Mouse (Mus musculus): ENCODE measurements around the gene Hspa1l. TPM values are rescaled to one million over a fixed set of nuclear protein-coding genes. Genes with fewer than 3 reads are reported as not detected.
"Not testable (repeated sequence)": the region's sequence is repeated elsewhere in the genome, so short reads cannot be mapped to it uniquely, and the experiment has no call there.

The Hspa1l gene
- polyA plus RNA-seq (2015; fragmentation: Nextera tagmentation; extraction: Ambion mirVana): 3.1 and 4.2 TPM in 2 replicates

DNA sequence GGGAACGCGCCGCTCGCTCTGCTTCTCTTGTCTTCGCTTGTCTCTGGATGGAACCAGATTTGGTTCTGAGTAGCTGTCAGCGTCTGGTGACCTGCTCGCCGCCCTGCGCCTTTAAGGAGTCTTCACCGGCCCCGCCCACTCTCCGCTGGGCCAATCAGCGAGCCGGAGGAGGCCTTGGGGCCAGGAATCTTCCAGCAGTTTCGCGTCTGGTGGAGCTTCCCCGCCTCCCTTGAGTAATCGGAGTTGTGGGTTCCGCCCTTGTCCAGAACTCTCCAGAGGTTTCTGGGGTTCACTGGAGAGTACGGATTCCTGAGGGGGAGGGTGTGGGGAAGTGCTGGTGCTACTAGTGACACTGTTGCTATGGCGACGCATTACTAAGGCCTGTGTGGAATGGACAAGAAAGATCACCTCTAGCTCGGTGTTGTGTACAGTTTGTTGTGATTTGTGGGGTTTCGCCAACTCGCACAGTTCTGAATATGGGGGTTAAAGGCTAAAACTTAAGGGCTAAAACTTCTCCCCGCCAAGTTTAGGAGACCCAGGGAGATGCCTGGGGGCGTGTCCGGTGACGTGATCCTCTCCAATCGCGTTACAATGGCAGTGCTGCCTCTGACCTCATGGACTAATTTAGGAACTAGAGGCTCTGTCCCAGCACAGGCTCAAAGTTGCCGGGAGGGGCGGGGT lies at the start of gene Hspa1l, which contains the start of gene Hspa1a:
TSS of gene Hspa1l (plus strand) at position 635 of the 681 bp plus-strand sequence.
TSS of gene Hspa1a (minus strand) at position 88 of the 681 bp plus-strand sequence.
- peak within 1 kb of the TSS; percentile 61 for H3K9ac ChIP-seq (ENCODE audit: low read length)
- ATAC-seq (replicated peaks; ENCODE audit: extremely low read depth, insufficient read depth, low FRiP score): peak; percentile 93
- peak within 1 kb of the TSS; percentile 63 for H3K4me2 ChIP-seq (ENCODE audit: low read depth, low read length)
- not testable (repeated sequence) for H3K36me3 ChIP-seq (ENCODE audit: control insufficient read depth, insufficient read depth); H3K4me1 ChIP-seq (ENCODE audit: control insufficient read depth, insufficient read depth, low read length); H3K9me3 ChIP-seq (replicated peaks; ENCODE audit: control insufficient read depth, low read length)
- peaks cover 15% of the 10 kb centered on the region for H3K27me3 ChIP-seq (ENCODE audit: control insufficient read depth, insufficient read depth, low read length)
- under 1% methylated on average over 29 of the region's 33 CpGs for WGBS
- peak within 1 kb of the TSS; percentile 53 for H3K4me3 ChIP-seq (ENCODE audit: low read length)
- H3K27ac ChIP-seq (ENCODE audit: low read length): peak within 1 kb of the TSS; percentile 71

DNA sequence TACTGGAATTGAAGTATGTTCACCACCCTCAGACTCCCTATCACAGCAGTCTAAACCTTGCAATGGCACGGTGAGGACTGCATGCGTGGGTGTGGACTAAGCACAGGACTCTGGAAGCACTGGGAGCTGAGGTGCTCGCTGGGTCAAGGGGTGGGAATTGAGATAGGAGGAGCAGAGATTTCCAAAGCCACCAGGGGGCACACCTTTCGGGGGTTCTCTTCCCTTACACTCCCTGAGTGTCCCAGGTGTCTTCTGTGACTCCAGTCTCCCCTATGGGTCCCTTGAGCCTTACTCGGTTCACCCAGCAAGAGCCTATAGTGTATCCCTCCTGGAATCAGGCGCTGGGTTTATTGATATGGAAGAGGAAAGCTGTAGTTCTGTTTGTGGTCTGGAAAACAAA lies 49.6 kb upstream of the Hspa1l start:
- Histone ChIP-seq H3K27me3 (ENCODE audit: control insufficient read depth, insufficient read depth, low read length) (no peaks in the 10 kb centered on the region), H3K9ac (ENCODE audit: low read length) (no peak overlapping the region), H3K9me3 (replicated peaks; ENCODE audit: control insufficient read depth, low read length) (no peaks in the 10 kb centered on the region), H3K4me2 (ENCODE audit: low read depth, low read length) (no peak overlapping the region), H3K4me3 (ENCODE audit: low read length) (no peak overlapping the region), H3K4me1 (ENCODE audit: control insufficient read depth, insufficient read depth, low read length) (no peaks in the 10 kb centered on the region), H3K36me3 (ENCODE audit: control insufficient read depth, insufficient read depth) (no peaks in the 10 kb centered on the region), H3K27ac (ENCODE audit: low read length) (no peak overlapping the region)
- no peak for ATAC-seq (replicated peaks; ENCODE audit: extremely low read depth, insufficient read depth, low FRiP score)
- 43% methylated on average over 6 of the region's 6 CpGs for WGBS

DNA sequence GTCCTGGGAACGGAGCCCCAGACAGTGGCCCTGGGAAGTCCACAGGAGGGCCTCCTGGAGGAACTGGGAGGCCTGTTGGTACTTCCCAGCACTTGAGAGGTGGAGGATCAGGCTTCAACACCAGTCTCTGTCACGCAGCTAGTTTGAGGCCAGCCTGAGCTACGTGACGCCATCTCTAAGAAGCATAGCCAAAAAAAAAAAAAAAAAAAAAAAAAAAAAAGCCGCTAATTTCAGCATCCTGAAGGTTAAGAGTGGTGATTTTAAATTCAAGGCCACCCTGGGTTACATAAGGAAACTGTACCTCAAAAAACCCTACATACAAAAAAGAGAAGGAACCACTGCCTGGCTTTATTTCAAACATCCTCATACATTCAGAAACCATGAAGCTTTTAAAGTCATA lies 48.2 kb upstream of the Hspa1l start:
- H3K4me3 ChIP-seq (ENCODE audit: low read length): no peak overlapping the region
- no peak overlapping the region for H3K4me2 ChIP-seq (ENCODE audit: low read depth, low read length)
- ATAC-seq (replicated peaks; ENCODE audit: extremely low read depth, insufficient read depth, low FRiP score): no peak
- no peaks in the 10 kb centered on the region for H3K9me3 ChIP-seq (replicated peaks; ENCODE audit: control insufficient read depth, low read length)
- no peaks in the 10 kb centered on the region for H3K27me3 ChIP-seq (ENCODE audit: control insufficient read depth, insufficient read depth, low read length)
- H3K27ac ChIP-seq (ENCODE audit: low read length): no peak overlapping the region
- no peaks in the 10 kb centered on the region for H3K4me1 ChIP-seq (ENCODE audit: control insufficient read depth, insufficient read depth, low read length)
- H3K36me3 ChIP-seq (ENCODE audit: control insufficient read depth, insufficient read depth): no peaks in the 10 kb centered on the region
- no peak overlapping the region for H3K9ac ChIP-seq (ENCODE audit: low read length)
- WGBS: 61% methylated on average over 5 of the region's 5 CpGs

DNA sequence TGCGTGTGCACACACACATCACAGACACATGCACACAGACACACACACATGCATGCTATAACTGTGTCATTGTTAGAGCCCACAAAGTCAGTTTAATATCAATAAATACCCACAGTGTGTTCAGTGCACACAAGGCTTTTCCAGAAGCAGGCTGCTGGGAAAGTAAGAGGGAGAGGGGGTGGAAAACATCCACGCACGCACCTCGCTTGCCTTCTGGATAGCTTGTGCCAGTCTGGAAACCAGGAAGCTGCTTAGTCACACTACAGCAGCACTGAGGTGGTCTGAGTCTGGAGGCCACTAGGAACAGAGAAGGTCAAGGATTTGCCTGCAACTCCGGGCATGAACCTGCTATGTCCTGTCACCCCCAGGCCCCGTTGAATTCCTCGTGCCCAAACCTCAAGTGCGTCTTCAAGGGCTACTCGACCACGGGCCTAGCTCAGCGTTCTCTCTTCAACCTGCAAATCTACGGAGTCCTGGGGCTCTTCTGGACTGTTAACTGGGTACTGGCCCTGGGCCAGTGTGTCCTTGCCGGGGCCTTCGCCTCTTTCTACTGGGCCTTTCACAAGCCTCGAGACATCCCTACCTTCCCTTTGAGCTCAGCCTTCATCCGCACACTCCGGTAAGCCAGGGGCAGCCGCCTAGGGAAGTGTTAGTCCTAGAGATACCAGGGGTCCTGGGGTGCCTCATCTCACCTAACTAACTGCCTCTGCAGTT lies 45.0 kb upstream of the Hspa1l start:
- H3K36me3 ChIP-seq (ENCODE audit: control insufficient read depth, insufficient read depth): no peaks in the 10 kb centered on the region
- H3K9me3 ChIP-seq (replicated peaks; ENCODE audit: control insufficient read depth, low read length): no peaks in the 10 kb centered on the region
- 0 out of 2 replicates have a peak, but pooled peaks cover 7% of the 10 kb centered on the region for H3K4me1 ChIP-seq (ENCODE audit: control insufficient read depth, insufficient read depth, low read length)
- no peak for ATAC-seq (replicated peaks; ENCODE audit: extremely low read depth, insufficient read depth, low FRiP score)
- H3K4me3 ChIP-seq (ENCODE audit: low read length): no peak overlapping the region
- no peak overlapping the region for H3K4me2 ChIP-seq (ENCODE audit: low read depth, low read length)
- H3K27me3 ChIP-seq (ENCODE audit: control insufficient read depth, insufficient read depth, low read length): no peaks in the 10 kb centered on the region
- H3K9ac ChIP-seq (ENCODE audit: low read length): no peak overlapping the region
- no peak overlapping the region for H3K27ac ChIP-seq (ENCODE audit: low read length)
- WGBS: 79% methylated on average over 18 of the region's 18 CpGs

DNA sequence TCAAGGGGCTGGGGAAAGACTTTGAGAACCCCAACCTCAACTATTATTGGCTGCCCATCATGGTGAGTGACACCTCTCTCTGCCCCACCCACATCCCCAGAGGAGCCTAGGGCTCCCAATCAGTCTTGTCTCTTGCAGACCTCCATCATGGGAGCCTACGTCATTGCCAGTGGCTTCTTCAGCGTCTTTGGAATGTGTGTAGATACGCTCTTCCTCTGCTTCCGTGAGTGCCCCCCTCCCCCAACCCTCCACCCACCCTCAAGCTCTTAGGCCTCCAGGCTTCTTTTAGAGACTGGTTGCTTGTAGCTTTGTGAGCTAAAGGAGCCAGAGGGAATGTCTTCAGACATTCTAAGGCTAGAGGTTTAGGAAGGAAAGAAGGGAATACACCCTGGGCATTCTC lies 43.7 kb upstream of the Hspa1l start:
- Histone ChIP-seq H3K4me1 (ENCODE audit: control insufficient read depth, insufficient read depth, low read length) (0 out of 2 replicates have a peak, but pooled peaks cover 7% of the 10 kb centered on the region), H3K9me3 (replicated peaks; ENCODE audit: control insufficient read depth, low read length) (no peaks in the 10 kb centered on the region), H3K4me3 (ENCODE audit: low read length) (no peak overlapping the region), H3K4me2 (ENCODE audit: low read depth, low read length) (no peak overlapping the region), H3K27me3 (ENCODE audit: control insufficient read depth, insufficient read depth, low read length) (no peaks in the 10 kb centered on the region), H3K36me3 (ENCODE audit: control insufficient read depth, insufficient read depth) (no peaks in the 10 kb centered on the region), H3K9ac (ENCODE audit: low read length) (no peak overlapping the region), H3K27ac (ENCODE audit: low read length) (no peak overlapping the region)
- ATAC-seq (replicated peaks; ENCODE audit: extremely low read depth, insufficient read depth, low FRiP score): no peak
- 30% methylated on average over 4 of the region's 4 CpGs for WGBS

DNA sequence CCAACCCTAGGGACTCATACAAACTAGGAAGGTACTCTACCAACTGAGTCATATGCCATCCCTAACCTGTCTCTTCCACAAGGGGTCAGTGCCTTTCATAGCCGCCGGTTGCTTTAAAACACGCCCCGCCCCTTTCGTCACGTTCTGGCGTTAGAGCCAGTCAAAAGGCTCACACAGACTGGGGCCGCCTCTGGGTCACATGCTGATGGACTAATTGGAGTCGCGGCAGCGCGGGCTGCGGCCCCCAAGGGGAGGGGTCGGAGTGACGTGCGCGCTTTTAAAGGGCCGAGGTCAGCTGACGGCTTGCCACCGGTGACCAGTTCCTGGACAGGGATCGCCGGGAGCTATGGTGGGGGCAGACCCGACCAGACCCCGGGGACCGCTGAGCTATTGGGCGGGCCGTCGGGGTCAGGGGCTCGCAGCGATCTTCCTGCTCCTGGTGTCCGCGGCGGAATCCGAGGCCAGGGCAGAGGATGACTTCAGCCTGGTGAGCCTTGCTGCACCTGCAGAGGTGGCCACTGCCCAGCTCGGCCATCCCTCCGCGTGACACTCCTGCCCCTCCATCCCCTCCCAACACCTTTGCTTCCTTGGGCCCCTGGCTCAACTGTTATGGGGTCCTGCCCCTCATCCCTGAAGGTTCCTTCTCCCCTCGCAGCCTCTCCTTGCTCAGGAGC lies 41.3 kb upstream of the Hspa1l start, which contains the start of gene Neu1:
TSS of gene Neu1 (plus strand) at position 193 of the 674 bp plus-strand sequence.
- 0 out of 2 replicates have a peak, but pooled peaks cover 7% of the 10 kb centered on the region for H3K4me1 ChIP-seq (ENCODE audit: control insufficient read depth, insufficient read depth, low read length)
- no peaks in the 10 kb centered on the region for H3K27me3 ChIP-seq (ENCODE audit: control insufficient read depth, insufficient read depth, low read length)
- H3K4me2 ChIP-seq (ENCODE audit: low read depth, low read length): peak within 1 kb of the TSS; percentile 99
- peak within 1 kb of the TSS; percentile 80 for H3K4me3 ChIP-seq (ENCODE audit: low read length)
- peak within 1 kb of the TSS; percentile 90 for H3K9ac ChIP-seq (ENCODE audit: low read length)
- WGBS: under 1% methylated on average over 38 of the region's 38 CpGs
- 0 out of 2 replicates have a peak, but pooled peaks cover 3% of the 10 kb centered on the region for H3K36me3 ChIP-seq (ENCODE audit: control insufficient read depth, insufficient read depth)
- H3K9me3 ChIP-seq (replicated peaks; ENCODE audit: control insufficient read depth, low read length): no peaks in the 10 kb centered on the region
- ATAC-seq (replicated peaks; ENCODE audit: extremely low read depth, insufficient read depth, low FRiP score): peak; percentile 98
- H3K27ac ChIP-seq (ENCODE audit: low read length): peak within 1 kb of the TSS; percentile 54

DNA sequence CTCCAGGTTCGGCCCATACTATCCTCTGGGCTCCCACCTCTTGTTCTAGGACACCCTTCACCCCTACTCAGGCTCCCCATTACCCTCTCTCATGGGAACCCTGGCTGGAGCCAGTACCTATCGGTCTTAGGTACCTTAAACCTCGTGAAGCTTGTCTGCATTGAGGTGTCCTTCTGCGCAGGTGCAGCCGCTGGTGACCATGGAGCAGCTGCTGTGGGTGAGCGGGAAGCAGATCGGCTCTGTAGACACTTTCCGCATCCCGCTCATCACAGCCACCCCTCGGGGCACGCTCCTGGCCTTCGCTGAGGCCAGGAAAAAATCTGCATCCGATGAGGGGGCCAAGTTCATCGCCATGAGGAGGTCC lies 40.8 kb upstream of the Hspa1l start:
- Histone ChIP-seq H3K36me3 (ENCODE audit: control insufficient read depth, insufficient read depth) (0 out of 2 replicates have a peak, but pooled peaks cover 3% of the 10 kb centered on the region), H3K27ac (ENCODE audit: low read length) (no peak overlapping the region), H3K9me3 (replicated peaks; ENCODE audit: control insufficient read depth, low read length) (no peaks in the 10 kb centered on the region), H3K4me3 (ENCODE audit: low read length) (peak overlapping the region; percentile 80), H3K4me2 (ENCODE audit: low read depth, low read length) (peak overlapping the region; percentile 99), H3K9ac (ENCODE audit: low read length) (peak overlapping the region; percentile 90), H3K4me1 (ENCODE audit: control insufficient read depth, insufficient read depth, low read length) (0 out of 2 replicates have a peak, but pooled peaks cover 7% of the 10 kb centered on the region), H3K27me3 (ENCODE audit: control insufficient read depth, insufficient read depth, low read length) (no peaks in the 10 kb centered on the region)
- WGBS: 13% methylated on average over 14 of the region's 14 CpGs
- ATAC-seq (replicated peaks; ENCODE audit: extremely low read depth, insufficient read depth, low FRiP score): peak; percentile 12; the same call in 1 of the 2 replicates

DNA sequence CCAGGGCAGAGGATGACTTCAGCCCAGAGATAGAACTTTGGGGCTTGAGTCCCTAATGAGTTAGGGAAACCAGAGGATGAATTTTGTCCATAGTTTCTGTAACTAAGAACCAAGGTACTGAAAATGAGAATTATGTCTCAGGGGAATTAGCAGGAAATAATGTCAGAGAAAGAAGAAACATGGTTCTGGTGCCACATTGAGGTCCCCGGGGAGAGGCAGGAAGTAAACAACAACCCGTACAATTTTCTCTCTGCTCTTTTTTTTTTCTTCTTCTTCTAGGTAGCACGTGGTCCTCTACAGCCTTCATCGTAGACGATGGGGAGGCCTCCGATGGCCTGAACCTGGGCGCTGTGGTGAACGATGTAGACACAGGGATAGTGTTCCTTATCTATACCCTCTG lies 40.2 kb upstream of the Hspa1l start:
- peak overlapping the region; percentile 99 for H3K4me2 ChIP-seq (ENCODE audit: low read depth, low read length)
- 0 out of 2 replicates have a peak, but pooled peaks cover 3% of the 10 kb centered on the region for H3K36me3 ChIP-seq (ENCODE audit: control insufficient read depth, insufficient read depth)
- H3K4me3 ChIP-seq (ENCODE audit: low read length): peak overlapping the region; percentile 80
- H3K27me3 ChIP-seq (ENCODE audit: control insufficient read depth, insufficient read depth, low read length): no peaks in the 10 kb centered on the region
- no peak overlapping the region for H3K27ac ChIP-seq (ENCODE audit: low read length)
- ATAC-seq (replicated peaks; ENCODE audit: extremely low read depth, insufficient read depth, low FRiP score): no peak
- 0 out of 2 replicates have a peak, but pooled peaks cover 7% of the 10 kb centered on the region for H3K4me1 ChIP-seq (ENCODE audit: control insufficient read depth, insufficient read depth, low read length)
- WGBS: 79% methylated on average over 8 of the region's 8 CpGs
- no peaks in the 10 kb centered on the region for H3K9me3 ChIP-seq (replicated peaks; ENCODE audit: control insufficient read depth, low read length)
- peak overlapping the region; percentile 90 for H3K9ac ChIP-seq (ENCODE audit: low read length)

Data from heart, embryonic 16.5 days (tissue).